Mouse (Mus musculus): ENCODE measurements around the gene Nts. TPM values are rescaled to one million over a fixed set of nuclear protein-coding genes. Genes with fewer than 3 reads are reported as not detected.

Gene Nts
- 0.22 and 9.3 TPM in 2 replicates for polyA plus RNA-seq (2012; rRNA removed)

- Histone ChIP-seq H3K4me1 (ENCODE audit: control insufficient read depth, insufficient read depth, insufficient read length, low read length) (no peaks in the 10 kb centered on the region), H3K27me3 (ENCODE audit: control insufficient read depth, insufficient read depth, low read length) (no peaks in the 10 kb centered on the region), H3K4me3 (ENCODE audit: low read depth, low read length) (no peak within 1 kb of the TSS), H3K27ac (ENCODE audit: insufficient read depth, low read depth, low read length) (no peak within 1 kb of the TSS), H3K36me3 (ENCODE audit: control insufficient read depth, insufficient read depth, low read length) (no peaks in the 10 kb centered on the region)
- TF ChIP-seq CTCF (IDR thresholded peaks at IDR 0.05; ENCODE audit: extremely low read depth, insufficient read length, insufficient replicate concordance, low read depth, low read length) (no peak), POLR2A (IDR thresholded peaks at IDR 0.05; ENCODE audit: low read depth, low read length) (no peak)
- WGBS = 16% methylated on average over 3 of the region's 3 CpGs
Measured at GRCm38 (mm10) chr10:102490386-102490785, at the start of gene Nts. TSS of gene Nts (minus strand) at chr10:102490486.

- TF ChIP-seq POLR2A (IDR thresholded peaks at IDR 0.05; ENCODE audit: low read depth, low read length) (no peak), CTCF (IDR thresholded peaks at IDR 0.05; ENCODE audit: extremely low read depth, insufficient read length, insufficient replicate concordance, low read depth, low read length) (no peak)
- Histone ChIP-seq H3K27ac (ENCODE audit: insufficient read depth, low read depth, low read length) (no peak overlapping the region), H3K27me3 (ENCODE audit: control insufficient read depth, insufficient read depth, low read length) (no peaks in the 10 kb centered on the region), H3K4me1 (ENCODE audit: control insufficient read depth, insufficient read depth, insufficient read length, low read length) (no peaks in the 10 kb centered on the region), H3K36me3 (ENCODE audit: control insufficient read depth, insufficient read depth, low read length) (no peaks in the 10 kb centered on the region), H3K4me3 (ENCODE audit: low read depth, low read length) (no peak overlapping the region)
- WGBS = 24% methylated on average over 3 of the region's 3 CpGs
Measured at GRCm38 (mm10) chr10:102527901-102528300, 37.6 kb upstream of the Nts start.

GRCm38 (mm10) chr10:102514159-102514558, 23.9 kb upstream of the Nts start:
- Histone ChIP-seq H3K36me3 (ENCODE audit: control insufficient read depth, insufficient read depth, low read length) (no peaks in the 10 kb centered on the region), H3K4me3 (ENCODE audit: low read depth, low read length) (no peak overlapping the region), H3K27ac (ENCODE audit: insufficient read depth, low read depth, low read length) (no peak overlapping the region), H3K27me3 (ENCODE audit: control insufficient read depth, insufficient read depth, low read length) (no peaks in the 10 kb centered on the region), H3K4me1 (ENCODE audit: control insufficient read depth, insufficient read depth, insufficient read length, low read length) (no peaks in the 10 kb centered on the region)
- TF ChIP-seq CTCF (IDR thresholded peaks at IDR 0.05; ENCODE audit: extremely low read depth, insufficient read length, insufficient replicate concordance, low read depth, low read length) (no peak), POLR2A (IDR thresholded peaks at IDR 0.05; ENCODE audit: low read depth, low read length) (no peak)
- 2% methylated on average over 1 of the region's 1 CpGs for WGBS

GRCm38 (mm10) chr10:102511807-102512461, 21.6 kb upstream of the Nts start, which contains the start of gene Rassf9:
TSS of gene Rassf9 (plus strand) at chr10:102512222.
- Histone ChIP-seq H3K4me1 (ENCODE audit: control insufficient read depth, insufficient read depth, insufficient read length, low read length) (no peaks in the 10 kb centered on the region), H3K27me3 (ENCODE audit: control insufficient read depth, insufficient read depth, low read length) (no peaks in the 10 kb centered on the region), H3K36me3 (ENCODE audit: control insufficient read depth, insufficient read depth, low read length) (no peaks in the 10 kb centered on the region), H3K4me3 (ENCODE audit: low read depth, low read length) (peak within 1 kb of the TSS; percentile 43), H3K27ac (ENCODE audit: insufficient read depth, low read depth, low read length) (peak within 1 kb of the TSS; percentile 58; the same call in 1 of the 2 replicates)
- TF ChIP-seq POLR2A (IDR thresholded peaks at IDR 0.05; ENCODE audit: low read depth, low read length) (no peak), CTCF (IDR thresholded peaks at IDR 0.05; ENCODE audit: extremely low read depth, insufficient read length, insufficient replicate concordance, low read depth, low read length) (no peak)
- WGBS = 8% methylated on average over 5 of the region's 5 CpGs

GRCm38 (mm10) chr10:102511461-102511806, 21.1 kb upstream of the Nts start:
- Histone ChIP-seq H3K27ac (ENCODE audit: insufficient read depth, low read depth, low read length) (no peak overlapping the region), H3K4me3 (ENCODE audit: low read depth, low read length) (no peak overlapping the region)
- 40% methylated on average over 3 of the region's 3 CpGs for WGBS

GRCm38 (mm10) chr10:102507386-102507785, 17.1 kb upstream of the Nts start:
- H3K27ac ChIP-seq (ENCODE audit: insufficient read depth, low read depth, low read length) = no peak overlapping the region
- 43% methylated on average over 4 of the region's 4 CpGs for WGBS
- H3K4me3 ChIP-seq (ENCODE audit: low read depth, low read length) = no peak overlapping the region
- no peaks in the 10 kb centered on the region for H3K36me3 ChIP-seq (ENCODE audit: control insufficient read depth, insufficient read depth, low read length)
- no peaks in the 10 kb centered on the region for H3K27me3 ChIP-seq (ENCODE audit: control insufficient read depth, insufficient read depth, low read length)
- TF ChIP-seq CTCF (IDR thresholded peaks at IDR 0.05; ENCODE audit: extremely low read depth, insufficient read length, insufficient replicate concordance, low read depth, low read length) (no peak), POLR2A (IDR thresholded peaks at IDR 0.05; ENCODE audit: low read depth, low read length) (no peak)
- H3K4me1 ChIP-seq (ENCODE audit: control insufficient read depth, insufficient read depth, insufficient read length, low read length) = no peaks in the 10 kb centered on the region

More at GRCm38 (mm10) chr10:102511461-102511806, 21.1 kb upstream of the Nts start:
- no peaks in the 10 kb centered on the region for H3K4me1 ChIP-seq (ENCODE audit: control insufficient read depth, insufficient read depth, insufficient read length, low read length)
- no peak for TF ChIP-seq POLR2A (IDR thresholded peaks at IDR 0.05; ENCODE audit: low read depth, low read length)
- TF ChIP-seq CTCF (IDR thresholded peaks at IDR 0.05; ENCODE audit: extremely low read depth, insufficient read length, insufficient replicate concordance, low read depth, low read length) = no peak
- H3K36me3 ChIP-seq (ENCODE audit: control insufficient read depth, insufficient read depth, low read length) = no peaks in the 10 kb centered on the region
- no peaks in the 10 kb centered on the region for H3K27me3 ChIP-seq (ENCODE audit: control insufficient read depth, insufficient read depth, low read length)

GRCm38 (mm10) chr10:102498754-102499153, 8.5 kb upstream of the Nts start:
- Histone ChIP-seq H3K36me3 (ENCODE audit: control insufficient read depth, insufficient read depth, low read length) (no peaks in the 10 kb centered on the region), H3K4me3 (ENCODE audit: low read depth, low read length) (no peak overlapping the region), H3K27ac (ENCODE audit: insufficient read depth, low read depth, low read length) (no peak overlapping the region), H3K4me1 (ENCODE audit: control insufficient read depth, insufficient read depth, insufficient read length, low read length) (no peaks in the 10 kb centered on the region), H3K27me3 (ENCODE audit: control insufficient read depth, insufficient read depth, low read length) (no peaks in the 10 kb centered on the region)
- no peak for TF ChIP-seq POLR2A (IDR thresholded peaks at IDR 0.05; ENCODE audit: low read depth, low read length)
- TF ChIP-seq CTCF (IDR thresholded peaks at IDR 0.05; ENCODE audit: extremely low read depth, insufficient read length, insufficient replicate concordance, low read depth, low read length) = no peak
- WGBS = 22% methylated on average over 4 of the region's 4 CpGs

All from small intestine, adult 2 months (tissue).